Mouse (Mus musculus) embryonic fibroblast, embryonic 13.5 days (primary cell): ENCODE data around the gene Hepacam.

Experiments
- CTCF ChIP-seq: IDR thresholded peaks from 2 replicates; pipeline ENCODE4 v1.5.1; 2011; ENCODE audit warnings: mild to moderate bottlenecking, control low read depth, low read length, moderate library complexity, borderline replicate concordance; ENCODE audit not compliant: insufficient read depth
- POLR2A ChIP-seq: IDR thresholded peaks from 2 replicates; pipeline ENCODE4 v1.6.1; 2011; ENCODE audit warnings: low read depth, mild to moderate bottlenecking, control low read depth, low read length, moderate library complexity

DNA sequence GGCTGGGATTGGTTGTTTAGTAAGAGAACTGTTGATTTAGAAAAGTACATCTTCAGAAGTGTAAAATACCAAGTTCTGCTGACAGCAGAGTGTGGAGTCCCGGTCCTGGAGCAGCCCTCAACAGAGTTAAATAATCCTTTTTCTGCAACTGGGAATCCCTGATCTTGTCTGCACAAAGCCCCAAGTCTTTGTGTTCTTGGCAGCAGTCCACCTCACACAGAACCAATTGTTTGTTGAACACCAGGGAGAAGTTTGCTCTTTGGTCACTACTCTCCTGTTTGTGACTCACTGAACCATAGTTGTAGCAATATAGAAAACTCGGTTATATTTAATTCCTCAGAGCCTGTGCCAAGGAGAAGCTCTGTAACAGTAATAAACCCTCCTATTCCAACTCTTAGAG is 15.9 kb upstream of the Hepacam start:
- no peak for TF ChIP-seq CTCF
- no peak for TF ChIP-seq POLR2A
